Mouse (Mus musculus) G1E (cell line): ENCODE measurements around the gene Erich6.

ENCODE experiments used
- CTCF ChIP-seq: IDR thresholded peaks from 2 replicates; pipeline ENCODE4 v1.5.1; 2012; ENCODE audit warnings: low read depth, low read length, inconsistent platforms, mixed read lengths
- GATA1 ChIP-seq: IDR thresholded peaks from 2 replicates; pipeline ENCODE4 v1.6.1; 2012; ENCODE audit warnings: borderline replicate concordance, low read length, inconsistent platforms, mixed read lengths
- GATA2 ChIP-seq: IDR thresholded peaks from 2 replicates; pipeline ENCODE4 v1.6.1; 2012; ENCODE audit warnings: low read depth, low read length, inconsistent platforms, borderline replicate concordance
- POLR2AphosphoS5 ChIP-seq: IDR thresholded peaks from 2 replicates; pipeline ENCODE4 v1.6.1; 2012; ENCODE audit warnings: low read depth, low read length, inconsistent platforms; ENCODE audit not compliant: insufficient replicate concordance
- TAL1 ChIP-seq: conservative IDR thresholded peaks from 2 replicates; pipeline ENCODE4 v1.6.1; 2012; ENCODE audit warnings: low read depth, low read length, inconsistent platforms, mixed read lengths

DNA sequence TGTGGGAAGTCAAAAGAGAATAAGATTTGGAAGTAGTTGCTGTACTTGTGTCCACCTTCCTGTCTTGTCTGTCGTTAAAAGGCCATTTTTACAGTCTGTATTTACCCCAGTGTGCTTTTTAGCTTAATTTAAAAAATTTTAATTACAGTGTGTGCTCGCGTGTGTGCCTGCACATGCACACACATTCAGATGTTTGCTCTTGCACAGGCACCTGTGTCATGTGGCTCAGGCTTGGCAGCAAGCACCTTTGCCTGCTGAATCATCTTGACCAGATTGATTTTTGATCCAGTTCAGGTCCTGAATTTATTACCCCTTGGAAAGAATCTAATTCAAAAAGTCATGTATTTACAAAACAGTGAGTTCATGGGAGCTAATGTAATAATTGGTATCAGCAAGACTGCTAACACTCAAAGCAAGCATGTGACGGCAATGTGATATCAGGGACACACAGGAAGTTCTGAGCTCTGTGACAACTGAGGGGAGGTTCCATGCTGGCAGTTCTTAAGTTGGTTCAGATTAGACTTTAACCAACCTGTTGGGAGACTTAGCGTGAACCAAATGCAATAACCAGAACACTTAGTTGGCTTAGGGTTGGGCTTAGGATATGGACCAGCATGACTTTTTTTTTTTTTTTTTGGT lies 54.1 kb downstream of the Erich6 start:
- TF ChIP-seq CTCF (no peak), GATA1 (no peak), TAL1 (no peak), POLR2AphosphoS5 (no peak), GATA2 (no peak)
